Mouse (Mus musculus) C2C12 (cell line): ENCODE results near the gene Nkx3-2.

ENCODE experiments used
- CEBPB ChIP-seq: IDR thresholded peaks from one replicate; pipeline ENCODE4 v1.6.1; 2011; ENCODE audit warnings: low read depth, mild to moderate bottlenecking, control low read depth, moderate library complexity
- CTCF ChIP-seq: IDR thresholded peaks from one replicate; pipeline ENCODE4 v1.5.1; 2011; ENCODE audit not compliant: control insufficient read depth, insufficient read depth, insufficient read length
- MAX ChIP-seq: IDR thresholded peaks from one replicate; pipeline ENCODE4 v1.6.1; 2011; ENCODE audit warnings: mild to moderate bottlenecking, control low read depth
- MYOD1 ChIP-seq: IDR thresholded peaks from one replicate; pipeline ENCODE4 v1.6.1; 2011; ENCODE audit warnings: low read depth; ENCODE audit not compliant: control insufficient read depth, insufficient read length
- MYOG ChIP-seq: IDR thresholded peaks from one replicate; pipeline ENCODE4 v1.6.1; 2011; ENCODE audit not compliant: control insufficient read depth, insufficient read length; ENCODE audit errors: extremely low read depth
- USF1 ChIP-seq: IDR thresholded peaks from one replicate; pipeline ENCODE4 v1.6.1; 2011; ENCODE audit warnings: low read depth, mild to moderate bottlenecking, control low read depth, moderate library complexity

DNA sequence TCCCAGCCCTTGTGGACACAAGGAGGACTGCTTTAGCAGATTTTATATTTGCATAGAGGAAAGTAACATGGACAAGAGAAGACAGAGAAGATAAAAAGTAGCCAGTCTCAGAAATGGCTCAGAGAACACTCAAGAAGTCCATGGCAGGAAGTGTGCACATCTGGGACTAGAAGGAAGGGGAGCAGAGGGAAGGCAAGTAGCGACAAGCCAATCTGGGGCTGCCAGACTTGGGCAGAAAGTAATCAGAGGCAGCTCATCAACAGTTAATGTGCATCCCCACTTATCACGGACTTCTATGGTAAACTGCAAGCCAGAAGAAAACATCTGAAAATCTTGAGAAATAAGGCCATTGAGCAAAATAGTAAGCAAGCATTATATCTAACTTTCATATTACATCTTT, 40.3 kb upstream of the Nkx3-2 start:
- TF ChIP-seq CTCF, result no peak
- TF ChIP-seq MAX, result no peak
- TF ChIP-seq USF1, result no peak
- TF ChIP-seq MYOG, result no peak
- no peak for TF ChIP-seq MYOD1
- no peak for TF ChIP-seq CEBPB
